Mouse (Mus musculus) activated CD4-positive, CD25-positive, alpha-beta regulatory T cell, adult 4 months (primary cell): ENCODE measurements around the gene Srrm3. TPM values are rescaled to one million over a fixed set of nuclear protein-coding genes. Genes with fewer than 3 reads are reported as not detected.
A peak's percentile ranks its signal among the peaks of the same experiment; 100 is the strongest.

Experiments
- ATAC-seq: one replicate; pipeline ENCODE4 v1.8.0; 2017
- polyA plus RNA-seq, 2 experiments: library from polyadenylated mRNA; unstranded; fragments of 100-300 nt; shearing (Covaris generic); gene quantifications; one replicate each; pipeline ENCODE4 v1.2.1; 2017

Gene Srrm3
- polyA plus RNA-seq, 2 experiments from 2014 or later, result not detected

DNA sequence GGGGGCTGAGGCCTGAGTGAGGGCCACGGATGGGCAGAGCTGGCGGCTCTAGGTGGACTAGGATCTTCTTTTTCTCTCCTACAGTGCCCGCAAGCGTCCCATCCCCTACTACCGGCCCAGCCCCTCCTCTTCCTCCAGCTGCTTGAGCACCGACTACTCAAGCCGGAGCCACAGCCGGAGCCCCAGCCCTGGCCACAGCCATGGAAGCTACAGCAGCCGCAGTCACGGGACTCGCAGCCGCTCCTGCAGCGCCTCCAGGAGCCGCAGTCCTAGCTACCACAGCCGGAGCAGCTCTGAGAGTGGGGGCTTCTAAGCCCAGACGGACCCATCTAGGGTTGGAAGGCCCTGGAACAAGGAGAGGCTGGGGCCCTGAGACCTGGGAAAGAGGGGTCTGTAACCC lies 66.3 kb downstream of the Srrm3 start:
- ATAC-seq, result no peak

DNA sequence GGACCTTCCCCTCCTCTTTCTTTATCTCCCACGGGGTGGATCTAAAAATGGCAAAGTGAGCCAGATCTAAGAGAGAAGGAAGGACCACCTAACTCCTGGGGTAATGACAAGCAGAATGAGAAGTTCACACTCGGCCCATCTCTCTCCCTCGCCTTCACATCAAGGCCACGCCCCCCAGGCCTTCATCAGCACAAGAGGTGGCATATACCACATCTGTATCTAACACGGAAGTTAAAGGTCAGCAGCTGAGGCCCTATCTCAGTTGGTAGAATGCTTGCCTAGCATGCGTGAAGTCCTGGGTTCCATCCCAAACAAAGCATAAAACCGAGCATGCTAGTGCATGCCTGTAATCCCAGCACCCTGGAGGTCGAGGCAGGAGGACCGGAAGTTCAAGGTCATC lies 67.1 kb downstream of the Srrm3 start:
- ATAC-seq, result peak; percentile 32

DNA sequence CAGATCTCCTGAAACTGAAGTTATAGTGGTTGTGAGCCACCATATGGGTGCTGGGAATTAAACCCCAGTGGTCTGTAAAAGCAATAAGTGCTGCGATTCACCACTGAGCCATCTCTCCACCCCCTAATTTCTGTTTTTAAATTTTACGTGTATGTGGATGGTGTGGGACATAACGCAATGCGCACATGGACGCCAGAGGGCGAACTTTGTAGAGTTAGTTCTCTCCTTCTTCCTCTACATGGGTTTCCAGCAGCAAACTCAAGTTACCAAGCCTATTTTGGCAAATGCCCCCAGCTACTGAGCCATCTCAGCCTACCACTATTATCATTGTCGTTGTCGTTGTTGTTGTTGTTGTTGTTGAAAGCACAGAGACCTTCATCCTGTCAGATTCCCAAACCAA lies 70.5 kb downstream of the Srrm3 start:
- no peak for ATAC-seq

DNA sequence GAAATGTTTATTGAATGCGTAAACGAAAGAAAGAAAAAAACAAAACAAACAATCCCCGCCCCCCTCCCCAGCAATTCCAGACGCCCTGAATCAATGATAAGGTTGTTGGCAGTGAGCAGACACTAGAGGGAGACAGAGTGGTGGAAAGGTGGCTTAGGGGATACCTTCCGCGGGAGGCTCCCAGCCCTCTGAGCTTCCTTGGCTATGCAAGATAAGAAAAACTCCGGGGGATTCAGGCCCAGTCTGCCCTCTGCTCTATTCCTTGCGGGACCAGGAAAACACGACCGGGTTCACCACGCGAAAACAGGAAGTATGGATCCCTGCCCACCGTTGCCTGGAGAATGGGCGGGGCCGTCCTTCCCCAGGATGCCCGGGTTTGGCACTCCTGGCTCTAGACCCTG lies 71.1 kb downstream of the Srrm3 start:
- no peak for ATAC-seq

DNA sequence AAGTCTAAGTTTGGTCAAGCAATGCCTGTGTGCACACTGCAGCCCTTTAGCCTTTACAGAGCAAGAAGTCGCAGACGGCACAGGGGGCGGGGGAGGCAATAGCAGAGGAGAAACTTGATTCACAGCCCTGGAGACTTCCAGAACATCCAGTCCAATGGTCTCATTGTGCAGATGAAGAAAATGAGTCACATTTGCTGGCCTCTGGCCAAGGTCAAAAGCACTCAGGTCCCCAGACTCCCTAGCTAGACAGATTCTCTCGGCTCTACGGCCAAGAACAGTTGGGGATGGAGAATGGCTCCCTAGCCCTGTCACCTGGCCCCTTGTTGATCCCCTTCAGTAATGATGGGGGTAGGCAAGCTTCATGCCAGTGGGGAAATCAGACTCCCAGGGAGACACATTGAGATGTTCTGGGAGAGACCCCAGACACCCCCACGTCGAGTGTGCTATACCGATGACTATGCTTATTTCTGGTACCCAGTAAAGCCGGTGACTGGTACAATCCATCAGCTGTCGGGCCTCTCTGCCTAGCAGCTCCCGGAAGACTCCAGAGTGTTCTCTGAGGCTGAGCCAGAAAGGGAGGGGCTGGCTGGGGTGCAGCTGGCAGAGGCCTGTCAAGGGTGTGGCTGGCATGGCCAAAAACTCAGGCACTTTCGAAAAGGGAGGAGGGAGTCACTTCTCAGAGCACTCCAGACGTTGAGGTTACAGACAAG lies 72.9 kb downstream of the Srrm3 start:
- ATAC-seq, result no peak

DNA sequence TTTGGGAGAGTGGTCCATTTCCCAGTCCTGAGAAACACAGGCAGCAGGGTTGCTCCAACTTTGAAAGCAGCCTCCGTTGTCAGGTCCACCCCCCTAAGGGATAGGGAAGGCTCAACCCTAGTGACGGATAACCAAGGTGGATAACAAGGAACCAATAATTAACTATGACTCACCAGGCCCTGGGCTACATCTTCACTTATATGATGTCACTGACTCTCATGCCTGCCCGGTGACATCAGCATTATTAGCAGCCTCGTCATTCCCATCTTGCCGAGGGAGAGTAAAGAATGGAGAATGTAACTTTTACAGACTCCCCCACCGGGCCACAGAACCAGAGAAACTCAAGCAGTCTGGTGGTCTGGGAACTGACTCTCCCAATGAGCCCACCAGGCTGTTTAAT lies 78.0 kb downstream of the Srrm3 start:
- ATAC-seq, result no peak

DNA sequence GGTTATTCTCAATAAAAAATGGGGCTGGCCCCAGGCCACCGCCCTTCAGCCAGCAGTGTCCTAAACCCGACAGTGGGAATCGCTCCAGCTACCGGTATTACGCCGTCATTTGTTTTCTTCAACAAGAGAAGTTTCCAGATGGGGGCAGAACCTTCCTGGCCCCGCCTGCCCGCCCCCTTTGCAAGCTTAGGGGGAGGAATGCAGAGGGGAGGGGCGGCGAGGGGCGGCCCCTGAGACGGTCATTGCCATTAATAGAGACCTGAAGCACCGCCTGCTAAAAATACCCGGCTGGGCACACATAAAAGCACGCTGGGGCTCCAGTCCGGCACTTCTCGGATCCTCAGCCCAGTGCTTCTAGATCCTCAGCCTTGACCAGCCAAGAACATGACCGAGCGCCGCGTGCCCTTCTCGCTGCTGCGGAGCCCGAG lies 81.0 kb downstream of the Srrm3 start, which contains the start of gene Hspb1:
Gene Hspb1 (plus strand): TSS at position 245 of the 428 bp plus-strand sequence.
- ATAC-seq, result no peak

DNA sequence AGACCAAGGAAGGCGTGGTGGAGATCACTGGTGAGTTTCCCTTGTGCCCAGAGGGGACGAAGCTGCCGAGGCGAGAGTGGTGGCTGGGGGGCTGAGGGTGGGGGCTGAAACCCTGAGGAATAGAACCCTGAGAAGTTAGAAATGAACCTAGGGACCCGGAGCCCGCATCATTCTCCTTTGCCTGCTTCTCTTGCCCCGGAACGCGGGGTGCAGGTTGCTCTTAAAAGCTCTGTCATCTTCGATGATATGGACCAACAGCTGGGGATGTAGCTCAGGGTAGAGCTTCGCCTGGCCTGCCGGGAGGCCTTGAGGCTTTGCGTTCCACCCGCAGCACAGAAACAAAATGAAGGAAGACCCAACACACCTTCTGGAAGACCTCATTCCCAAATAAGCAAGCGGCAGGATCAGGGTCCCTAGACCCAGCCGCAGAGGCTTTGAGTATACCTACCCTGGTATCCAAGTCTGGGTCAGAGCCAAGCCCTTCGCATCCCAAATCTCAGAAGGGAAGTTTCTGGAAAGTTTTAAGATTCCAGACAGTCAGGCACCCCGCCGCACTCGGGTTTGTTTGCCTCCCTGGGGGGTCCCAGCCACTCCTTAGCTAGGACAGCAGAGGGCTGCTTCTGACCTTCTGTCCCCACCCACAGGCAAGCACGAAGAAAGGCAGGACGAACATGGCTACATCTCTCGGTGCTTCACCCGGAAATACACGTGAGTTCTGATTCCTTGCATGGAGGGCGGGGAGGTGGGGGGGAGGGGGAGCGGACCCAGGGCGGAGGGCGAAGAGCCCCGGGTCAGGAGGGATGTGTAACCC lies 81.9 kb downstream of the Srrm3 start:
- ATAC-seq, result no peak

DNA sequence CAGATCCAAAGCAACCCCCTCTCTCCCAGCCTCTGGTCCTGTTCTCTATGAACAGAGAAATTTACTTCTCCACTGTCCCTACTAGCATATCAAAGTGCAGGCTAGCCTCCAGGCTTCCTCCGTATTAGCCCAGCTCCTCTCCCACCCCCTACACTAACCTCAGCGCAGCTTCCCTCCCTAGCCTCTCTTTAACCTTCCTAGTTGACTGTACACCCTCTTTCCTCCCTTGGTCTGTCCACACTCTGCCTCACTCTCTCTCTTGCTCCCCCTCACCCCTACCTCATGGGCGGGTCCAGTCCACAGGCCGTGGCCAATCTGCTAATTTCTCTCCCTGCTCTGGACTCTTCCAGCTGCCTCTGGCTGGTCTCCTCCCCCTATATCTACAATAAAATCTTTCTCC lies 83.6 kb downstream of the Srrm3 start:
- no peak for ATAC-seq

DNA sequence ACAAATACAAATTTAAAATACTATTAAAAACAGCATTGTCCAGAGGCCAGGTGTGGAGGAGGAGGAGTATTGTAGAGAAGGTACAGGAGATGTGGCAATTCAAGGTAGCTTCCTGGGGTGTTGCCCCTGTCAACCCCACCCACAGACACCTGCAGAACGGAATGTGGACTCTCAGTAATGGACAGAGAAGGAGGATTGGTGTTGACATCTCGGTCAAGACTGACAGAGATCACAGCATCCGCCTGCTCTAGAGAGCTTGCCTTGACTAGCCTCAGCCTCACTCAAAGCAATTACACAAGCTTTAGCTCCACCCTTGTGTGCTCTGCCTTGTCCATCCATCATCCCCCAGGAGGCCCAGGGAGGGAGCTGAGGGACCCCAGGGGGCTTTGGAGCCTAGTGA lies 84.2 kb downstream of the Srrm3 start:
- no peak for ATAC-seq

DNA sequence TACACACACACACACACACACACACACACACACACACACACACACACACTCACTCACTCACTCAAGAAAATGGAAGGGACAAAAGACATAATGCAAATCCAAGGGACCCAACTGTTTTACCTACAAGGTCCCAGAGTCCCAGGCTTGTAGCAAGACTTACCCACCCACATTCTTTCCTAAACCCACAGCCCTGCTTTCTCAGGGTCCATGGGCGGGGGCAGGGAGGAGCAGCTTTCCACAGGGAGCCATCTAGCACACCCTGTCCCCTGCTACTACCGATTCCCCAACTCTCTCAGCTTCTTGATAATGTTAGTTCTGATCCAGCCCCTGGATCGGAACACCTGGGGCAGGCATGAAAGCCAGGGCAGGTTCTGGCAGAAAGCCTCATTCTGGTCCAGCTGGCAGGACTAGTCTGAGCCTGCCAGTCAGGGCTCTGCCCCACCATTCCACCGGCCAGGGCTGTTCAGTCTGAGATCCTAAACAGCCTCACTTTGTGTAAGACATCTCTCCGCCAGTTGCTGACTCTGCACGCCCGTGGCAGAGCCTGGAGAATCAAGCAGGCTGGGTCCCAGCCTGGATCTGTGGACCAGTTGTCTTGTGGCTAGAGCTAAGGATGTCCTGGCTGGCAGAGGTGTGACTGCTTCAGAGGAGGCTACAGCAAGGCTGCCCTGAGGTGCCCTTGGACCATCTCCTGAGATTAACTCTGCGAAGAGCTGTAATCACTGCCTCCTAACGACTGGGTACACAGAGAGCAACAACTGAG lies 86.1 kb downstream of the Srrm3 start:
- ATAC-seq, result no peak

DNA sequence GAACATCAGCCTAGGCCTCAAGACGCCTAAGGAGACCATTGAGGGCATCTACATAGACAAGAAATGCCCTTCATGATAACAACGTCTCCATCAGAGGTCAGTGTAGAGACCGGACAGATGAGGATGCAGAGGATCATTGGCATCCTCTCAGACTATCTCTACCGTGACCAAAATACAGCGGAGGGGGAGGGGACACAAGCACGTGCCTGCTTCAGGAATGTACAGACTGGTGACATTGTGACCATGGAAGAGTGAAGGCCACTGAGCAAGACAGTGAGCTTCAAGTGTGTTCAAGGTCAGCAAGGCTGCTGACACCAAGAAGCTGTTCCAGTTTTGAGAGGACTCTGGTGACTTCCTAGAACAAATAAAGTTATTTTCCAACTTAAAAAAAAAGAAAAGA lies 88.3 kb downstream of the Srrm3 start:
- ATAC-seq, result no peak

DNA sequence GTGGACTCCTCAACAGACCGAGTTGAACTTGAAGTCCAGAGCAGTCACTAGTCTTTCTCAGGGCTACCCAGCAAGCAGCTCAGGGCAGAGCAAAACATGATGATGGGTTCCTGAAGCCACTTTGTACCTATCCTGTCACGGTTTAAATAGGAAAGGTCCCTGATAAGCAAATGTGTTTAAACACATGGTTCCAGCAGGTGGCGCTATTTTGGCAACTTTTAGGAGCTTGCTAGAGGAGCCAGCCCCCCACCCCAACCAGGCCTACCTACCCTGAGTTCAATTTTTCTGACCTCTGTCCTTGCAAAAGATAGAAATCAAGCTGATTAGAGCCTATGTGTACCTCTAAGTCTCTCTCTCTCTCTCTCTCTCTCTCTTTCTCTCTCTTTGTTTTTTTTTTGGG lies 91.3 kb downstream of the Srrm3 start:
- ATAC-seq, result no peak

DNA sequence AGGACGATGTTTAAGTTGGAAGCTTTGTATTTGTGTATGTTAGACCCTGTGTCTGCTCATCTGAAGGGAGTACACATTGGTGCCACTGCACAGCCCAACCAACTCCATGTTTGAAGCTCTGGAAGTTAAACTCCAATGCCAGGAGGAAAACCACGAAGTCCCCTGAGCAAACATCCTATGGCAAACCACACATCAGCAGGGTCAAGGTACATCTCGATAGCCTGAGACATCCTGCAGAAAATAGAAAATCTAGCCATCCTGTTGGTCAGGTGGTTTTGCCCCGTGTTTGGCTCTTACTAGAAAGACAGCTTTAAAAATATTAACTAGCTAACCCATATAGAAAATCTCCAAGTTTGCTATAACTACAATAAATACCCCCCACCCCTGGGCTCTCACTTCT lies 92.3 kb downstream of the Srrm3 start:
- ATAC-seq, result no peak

DNA sequence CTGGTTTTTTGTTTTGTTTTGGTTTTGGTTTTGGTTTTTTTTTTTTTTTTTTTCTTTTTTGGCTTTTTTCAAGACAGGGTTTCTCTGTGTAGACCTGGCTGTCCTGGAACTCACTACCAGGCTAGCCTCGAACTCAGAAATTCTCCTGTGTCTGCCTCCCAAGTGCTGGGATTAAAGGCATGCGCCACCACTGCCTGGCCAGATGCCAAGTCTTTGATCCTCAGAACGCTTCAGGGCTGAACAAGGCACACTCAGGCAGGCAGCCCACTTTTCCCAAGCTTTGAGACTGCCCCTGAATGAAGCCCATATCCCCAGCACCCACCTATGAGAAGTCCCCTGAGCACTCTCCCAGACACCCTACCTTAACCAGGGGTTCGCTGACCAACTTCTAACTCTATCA lies 93.1 kb downstream of the Srrm3 start:
- ATAC-seq, result no peak

DNA sequence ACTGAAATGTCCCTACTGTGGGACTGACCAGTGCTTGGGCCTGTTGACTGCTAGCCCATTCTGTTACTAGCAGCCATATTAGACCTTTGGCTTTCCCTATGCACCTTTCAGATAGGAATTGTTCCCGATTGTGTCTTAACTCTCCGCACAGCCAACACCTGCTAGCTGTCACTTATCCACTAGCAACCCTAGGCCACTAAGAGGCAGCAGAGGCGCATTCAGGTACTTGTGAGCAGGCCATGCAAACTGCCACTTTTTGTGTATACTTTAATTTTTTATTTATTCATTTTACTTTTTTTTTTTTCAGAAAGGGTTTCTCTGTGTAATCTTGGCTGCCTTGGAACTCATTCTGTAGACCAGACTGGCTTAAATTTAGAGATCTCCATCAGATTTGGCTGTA lies 94.0 kb downstream of the Srrm3 start:
- no peak for ATAC-seq

DNA sequence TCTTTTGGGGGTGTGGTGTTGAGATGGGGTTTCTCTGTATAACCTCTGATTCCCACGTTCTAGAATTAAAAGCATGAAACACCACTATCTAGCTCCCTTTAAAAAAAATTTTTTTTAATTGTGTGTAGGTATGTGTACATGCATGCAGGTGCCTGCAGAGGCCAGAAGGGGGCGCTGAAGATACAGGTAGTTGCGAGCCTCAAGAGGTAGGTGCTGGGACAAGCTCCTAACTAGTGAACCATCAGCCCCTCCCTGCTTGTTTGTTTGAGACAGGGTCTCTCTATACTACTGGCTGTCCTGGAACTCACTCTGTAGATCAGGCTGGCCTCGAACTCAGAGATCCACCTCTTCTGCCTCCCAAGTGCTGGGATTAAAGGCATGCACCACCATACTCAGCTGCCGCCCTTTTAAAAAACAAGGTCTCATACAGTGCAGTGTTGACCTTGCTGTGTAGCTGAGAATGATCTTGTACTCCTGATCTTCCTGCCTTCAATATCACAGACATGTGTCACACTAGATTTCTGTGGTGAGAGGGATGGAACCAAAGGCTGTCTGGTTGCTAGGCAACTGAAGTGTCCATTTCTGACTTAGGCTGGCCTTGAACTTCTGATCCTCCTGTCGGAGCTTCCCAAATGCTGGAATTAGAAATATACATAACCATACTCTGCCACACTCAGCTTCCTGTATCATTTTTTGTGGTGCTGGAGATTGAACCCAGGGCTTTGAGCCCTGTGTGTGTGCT lies 94.8 kb downstream of the Srrm3 start:
- no peak for ATAC-seq

DNA sequence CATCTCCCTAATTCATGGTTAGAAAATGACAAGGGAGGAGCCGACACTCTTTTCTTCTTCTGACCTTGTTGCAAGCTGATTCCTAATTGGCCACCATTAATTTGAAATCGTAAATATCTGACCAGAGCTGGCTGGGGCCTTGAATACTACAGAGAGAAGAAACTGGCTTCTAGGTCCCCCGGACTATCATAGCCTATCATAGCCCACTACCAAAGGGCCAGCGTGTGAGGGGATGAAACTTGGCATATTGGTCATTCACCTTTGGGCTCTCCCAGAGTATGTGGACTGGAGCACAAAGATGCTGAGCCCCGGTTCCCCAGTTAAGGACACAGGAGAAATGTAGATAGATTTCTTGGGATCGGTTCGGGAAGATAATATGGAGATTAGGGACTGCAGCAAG lies 96.4 kb downstream of the Srrm3 start:
- no peak for ATAC-seq

DNA sequence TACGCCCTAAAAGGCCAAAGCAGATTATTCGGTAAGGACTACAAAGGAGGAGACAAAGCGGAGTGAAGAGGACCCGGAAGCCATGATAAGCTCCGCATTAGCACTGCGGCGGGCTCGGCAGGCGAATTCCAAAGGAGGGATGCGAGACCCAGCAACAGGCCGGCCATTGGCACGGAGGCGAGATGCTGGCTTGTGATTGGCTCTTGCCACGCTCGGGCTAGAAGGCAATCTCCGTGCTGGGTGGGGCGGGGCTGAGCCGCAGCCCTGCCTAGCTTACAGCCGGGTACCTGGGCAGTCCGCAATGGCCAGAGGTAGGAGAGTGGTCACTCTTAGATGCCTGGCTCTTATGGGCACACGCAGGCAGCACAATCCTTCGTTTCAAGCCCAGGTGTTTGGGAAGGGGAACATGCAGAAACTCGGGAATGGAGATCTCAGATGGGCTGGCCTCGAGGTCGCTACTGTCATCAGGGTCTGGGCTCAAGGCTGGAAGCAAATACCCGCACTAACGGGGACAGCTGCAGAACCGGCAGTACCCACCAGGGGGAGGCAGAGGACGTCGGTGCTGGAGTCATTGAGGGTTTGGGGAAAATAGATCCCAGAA lies 97.0 kb downstream of the Srrm3 start:
- peak; percentile 71 for ATAC-seq

DNA sequence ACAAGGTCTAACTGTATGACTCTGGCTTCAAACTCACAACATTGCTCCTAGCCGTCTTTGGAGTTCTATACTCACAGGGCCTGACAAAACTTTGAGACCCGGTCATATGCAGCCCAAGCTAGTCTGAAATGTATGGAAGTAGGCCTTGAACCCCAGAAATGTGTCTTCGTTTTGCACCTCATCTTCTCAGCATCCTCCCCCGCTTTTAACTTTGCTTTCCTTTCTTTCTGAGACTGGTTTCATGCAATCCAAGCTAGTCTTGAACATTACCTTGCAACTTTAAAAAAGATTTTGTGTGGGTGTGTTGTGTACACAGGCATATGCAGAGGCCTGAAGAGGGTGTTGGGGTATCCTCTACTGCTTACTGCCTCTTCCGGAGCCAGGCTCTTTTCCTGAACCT lies 97.6 kb downstream of the Srrm3 start:
- no peak for ATAC-seq

DNA sequence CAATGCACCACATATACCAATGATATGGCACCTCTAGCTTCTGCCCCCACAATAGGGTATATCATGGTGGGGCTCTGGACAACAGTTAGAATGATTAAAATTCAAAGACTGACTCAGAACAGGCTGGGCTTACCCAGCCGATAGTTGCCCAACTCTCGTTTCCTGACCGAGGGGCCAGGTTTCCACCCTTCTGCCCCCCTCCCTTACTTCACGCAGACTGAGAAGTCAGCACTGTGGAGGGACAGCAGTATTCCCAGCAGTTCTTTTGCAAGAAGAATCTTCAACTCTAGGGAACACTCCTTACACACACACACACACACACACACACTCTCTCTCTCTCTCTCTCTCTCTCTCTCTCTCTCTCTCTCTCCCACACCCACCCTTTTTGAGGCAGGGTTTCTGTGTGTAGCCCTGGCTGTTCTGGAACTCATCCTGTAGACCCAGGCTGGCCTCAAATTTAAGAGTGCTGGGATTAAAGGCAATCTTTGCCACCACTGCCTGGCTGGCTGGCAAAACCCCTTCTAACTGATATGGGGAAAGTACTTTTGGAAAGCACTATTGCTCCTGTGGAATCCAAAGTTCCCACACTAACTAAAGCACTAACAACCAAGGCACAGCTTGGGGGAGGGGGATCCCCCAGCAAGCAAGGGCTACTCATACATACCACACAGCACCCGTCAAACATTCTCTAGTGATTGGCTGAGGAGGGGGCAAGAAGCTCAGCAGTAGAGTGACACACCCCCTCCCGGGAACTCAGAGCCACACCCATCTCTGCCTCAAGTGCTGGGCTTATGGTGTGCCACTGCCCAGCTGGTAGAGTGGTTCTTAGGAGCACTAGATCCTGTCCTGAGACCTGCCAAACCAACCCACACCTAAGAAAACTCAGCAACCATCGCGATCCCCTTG lies 98.9 kb downstream of the Srrm3 start:
- ATAC-seq, result no peak
